Mouse (Mus musculus) heart, postnatal 25 days (tissue): ENCODE measurements around the gene Mrpl4. TPM values are rescaled to one million over a fixed set of nuclear protein-coding genes. Genes with fewer than 3 reads are reported as not detected.
"Not testable (repeated sequence)": the region's sequence is repeated elsewhere in the genome, so short reads cannot be mapped to it uniquely, and the experiment has no call there.

Experiments used
- DNase-seq: peaks from one replicate; pipeline ENCODE4 v3.0.0; 2022; ENCODE audit warnings: low spot score
- intact Hi-C: fragments of 180-260 bp; cut with DNase I; formaldehyde crosslinking; loops from one replicate; pipeline ENCODE4 v1.15.1; 2025
- total RNA-seq, 2 experiments: library from RNA; stranded (reverse); gene quantifications; 2 replicates each; pipeline ENCODE4 v1.2.3; 2021

The Mrpl4 gene
- total RNA-seq, 2 experiments from 2014 or later: 143 to 144 TPM

GRCm38 (mm10) chr9:20982171-20982570 lies 20.4 kb upstream of the Mrpl4 start:
- intact Hi-C loops: no loop called here
- DNase-seq: no peak

GRCm38 (mm10) chr9:20983169-20983568 lies 19.4 kb upstream of the Mrpl4 start:
- intact Hi-C loops: no loop called here
- no peak for DNase-seq

GRCm38 (mm10) chr9:20986952-20987686 lies 15.4 kb upstream of the Mrpl4 start:
- DNase-seq: peak; percentile 58
- intact Hi-C loops: no loop called here

GRCm38 (mm10) chr9:20987953-20988352 lies 14.6 kb upstream of the Mrpl4 start:
- intact Hi-C loops: no loop called here
- DNase-seq: no peak

GRCm38 (mm10) chr9:20990861-20991260 lies 11.7 kb upstream of the Mrpl4 start:
- DNase-seq: no peak
- intact Hi-C loops: no loop called here

- DNase-seq: no peak
- intact Hi-C loops: no loop called here
Measured at GRCm38 (mm10) chr9:20991587-20991986, 11.0 kb upstream of the Mrpl4 start.

- intact Hi-C loops: no loop called here
- DNase-seq: no peak
Measured at GRCm38 (mm10) chr9:20993165-20993898, 9.2 kb upstream of the Mrpl4 start.

GRCm38 (mm10) chr9:20995069-20995468 lies 7.5 kb upstream of the Mrpl4 start:
- intact Hi-C loops: loop anchor here (5.0 kb wide), 1 partner anchor 78 kb away; no protein-coding TSS in a partner anchor

GRCm38 (mm10) chr9:20997065-20997464 lies 5.5 kb upstream of the Mrpl4 start:
- intact Hi-C loops: loop anchor here (5.0 kb wide), 1 partner anchor 80 kb away; no protein-coding TSS in a partner anchor
- no peak for DNase-seq

More at GRCm38 (mm10) chr9:20995069-20995468, 7.5 kb upstream of the Mrpl4 start:
- no peak for DNase-seq

- DNase-seq: not testable (repeated sequence)
Measured at GRCm38 (mm10) chr9:20998337-20998736, 4.2 kb upstream of the Mrpl4 start.

GRCm38 (mm10) chr9:21000811-21001210 lies 1.7 kb upstream of the Mrpl4 start:
- no peak for DNase-seq
- intact Hi-C loops: loop anchor here (2.0 to 5.0 kb wide), 4 partner anchors 24 to 136 kb away; partner anchors contain the start of gene S1pr2

More at GRCm38 (mm10) chr9:20998337-20998736, 4.2 kb upstream of the Mrpl4 start:
- intact Hi-C loops: loop anchor here (5.0 kb wide), 1 partner anchor 81 kb away; no protein-coding TSS in a partner anchor

- intact Hi-C loops: loop anchor here (2.0 to 5.0 kb wide), 5 partner anchors 25 to 136 kb away; partner anchors contain the start of genes Icam4 and S1pr2
Measured at GRCm38 (mm10) chr9:21001651-21002200, 812 bp upstream of the Mrpl4 start.

GRCm38 (mm10) chr9:21002270-21002626 lies 290 bp upstream of the Mrpl4 start:
- DNase-seq: no peak
- intact Hi-C loops: loop anchor here (2.0 to 5.0 kb wide), 3 partner anchors 27 to 135 kb away; partner anchors contain the start of gene Icam4

More at GRCm38 (mm10) chr9:21001651-21002200, 812 bp upstream of the Mrpl4 start:
- no peak for DNase-seq

- intact Hi-C loops: no loop called here
- no peak for DNase-seq
Measured at GRCm38 (mm10) chr9:21007313-21007952, 4.9 kb downstream of the Mrpl4 start.

- intact Hi-C loops: no loop called here
- no peak for DNase-seq
Measured at GRCm38 (mm10) chr9:21008007-21008406, 5.5 kb downstream of the Mrpl4 start.

- intact Hi-C loops: no loop called here
- peak; percentile 35 for DNase-seq
Measured at GRCm38 (mm10) chr9:21010362-21010761, 7.8 kb downstream of the Mrpl4 start.

GRCm38 (mm10) chr9:21010939-21011541 lies 8.5 kb downstream of the Mrpl4 start:
- DNase-seq, intact Hi-C loops: not testable (repeated sequence)

- intact Hi-C loops: no loop called here
- DNase-seq: peak; percentile 54
Measured at GRCm38 (mm10) chr9:21011846-21012312, 9.3 kb downstream of the Mrpl4 start.

- intact Hi-C loops: no loop called here
- DNase-seq: no peak
Measured at GRCm38 (mm10) chr9:21012368-21012767, 9.8 kb downstream of the Mrpl4 start.
